Mouse (Mus musculus): Measurements from ENCODE around the gene Rraga.

- no peak for TF ChIP-seq POLR2A (IDR thresholded peaks at IDR 0.05; ENCODE audit: low read depth, low read length)
- no peak for TF ChIP-seq CTCF (IDR thresholded peaks at IDR 0.05; ENCODE audit: borderline replicate concordance, insufficient read depth, low read length)
These were observed 16.5 kb upstream of the Rraga start for GRCm38 (mm10) chr4:86559006-86559405.

Data from embryonic fibroblast, embryonic 13.5 days (primary cell).